Mouse (Mus musculus) thymus, postnatal 36 days (tissue): ENCODE data around the gene Gpr137.

Experiments
- DNase-seq, 2 experiments: peaks; one replicate each; pipeline ENCODE4 v3.0.0; 2022; ENCODE audit warnings: mixed read lengths in 2 of 2

The Gpr137 gene

DNA sequence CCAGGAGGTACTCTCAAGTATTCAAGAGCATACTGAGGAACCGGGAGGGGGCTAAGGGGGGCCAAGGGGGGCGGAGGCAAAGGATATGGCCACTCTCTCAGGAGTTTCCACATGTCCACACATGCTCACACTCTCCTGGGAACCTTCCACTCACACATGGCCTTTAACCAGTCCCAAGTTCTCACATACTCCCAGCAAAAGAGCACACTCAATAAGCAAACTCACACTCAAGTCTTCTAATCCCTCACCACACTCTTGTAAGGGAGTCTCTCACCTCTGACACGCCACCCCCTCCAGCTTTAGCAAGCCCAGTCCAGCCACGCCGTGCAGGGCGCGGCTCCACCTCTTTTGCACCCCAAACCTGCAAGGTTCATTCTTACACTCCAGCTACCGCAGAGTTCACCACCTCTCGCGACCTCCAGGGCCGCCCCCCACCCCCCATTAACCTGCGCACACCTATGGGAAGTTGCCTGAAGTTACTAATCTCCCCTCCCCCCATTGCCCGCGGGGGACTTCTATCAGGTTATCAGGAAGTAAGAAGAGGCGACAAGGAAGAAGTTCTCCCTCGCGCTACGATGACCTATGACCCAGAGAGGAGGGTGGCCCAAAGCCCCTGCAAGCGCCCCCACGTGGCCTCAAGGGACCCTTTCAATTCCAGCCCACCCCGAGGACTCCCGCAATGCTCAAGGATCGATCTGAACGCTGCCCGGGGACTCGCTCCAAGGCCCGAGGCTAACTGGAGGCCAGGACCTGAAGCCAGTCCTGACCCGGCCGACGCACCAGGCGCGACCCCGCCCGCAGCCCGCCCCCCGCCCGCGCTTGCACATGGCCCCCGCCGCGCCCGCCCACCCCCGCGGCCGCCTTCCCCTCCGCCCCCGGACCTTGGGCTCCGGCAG is 21.3 kb downstream of the Gpr137 start:
- peak; percentile 66 to 78 for DNase-seq

DNA sequence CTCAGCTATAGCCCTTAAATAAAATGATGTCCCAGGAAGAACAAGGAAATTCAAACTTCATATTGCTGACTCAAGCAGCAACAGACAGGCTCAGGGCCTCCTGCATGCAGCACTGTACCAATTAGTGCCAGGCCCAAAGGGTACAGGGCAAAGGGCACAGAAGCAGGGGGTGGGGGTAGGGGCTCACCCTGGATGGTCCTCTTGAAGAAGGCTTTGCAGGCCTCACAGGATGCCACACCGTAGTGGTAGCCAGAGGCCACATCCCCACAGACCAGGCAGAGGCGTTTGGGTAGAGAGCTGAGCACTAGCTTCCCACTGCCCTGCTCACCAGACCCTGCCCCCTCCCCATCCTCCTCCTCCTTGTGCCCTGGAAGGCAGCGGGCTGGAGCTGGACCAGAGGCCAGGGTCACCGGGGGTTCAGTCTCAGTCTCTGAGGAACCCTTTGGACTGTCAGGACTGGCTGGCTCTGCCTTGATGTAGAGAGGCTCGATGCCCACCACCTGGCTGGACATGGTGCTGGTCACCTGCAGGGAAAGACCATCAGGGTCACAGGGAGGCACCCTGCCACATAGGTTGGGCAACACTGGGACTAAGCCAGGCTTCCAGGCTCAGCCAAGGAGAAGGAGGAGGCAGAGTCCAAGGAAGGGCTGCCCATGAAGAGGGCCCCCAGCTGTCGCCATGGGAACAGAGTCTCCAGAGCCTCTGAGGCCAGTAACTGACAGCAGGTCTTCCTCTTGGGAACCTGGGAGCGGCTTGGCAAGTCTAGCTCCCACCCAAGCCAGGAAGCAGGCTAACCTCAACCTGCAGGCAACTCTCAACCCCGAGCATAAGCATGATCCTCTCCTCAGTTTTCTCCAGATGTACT is 22.2 kb downstream of the Gpr137 start:
- peak in 1 of 2 experiments; percentile 42 for DNase-seq

DNA sequence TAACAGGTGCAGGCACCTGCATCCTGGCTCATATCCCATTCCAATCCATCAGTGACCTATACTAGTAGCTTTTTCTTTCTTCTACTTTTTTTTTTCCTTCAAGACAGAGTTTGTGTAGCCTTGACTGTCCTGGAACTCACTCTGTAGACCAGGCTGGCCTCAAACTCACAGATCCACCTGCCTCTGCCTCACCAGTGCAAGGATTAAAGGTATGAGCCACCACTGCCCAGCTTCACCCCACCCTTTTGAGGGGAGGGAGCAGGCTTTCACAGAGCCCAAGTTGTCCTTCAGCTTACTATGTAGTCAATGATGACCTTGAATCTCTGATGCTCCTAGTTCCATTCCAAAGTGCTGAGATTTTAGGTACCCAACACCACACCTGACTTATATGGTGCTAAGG is 22.8 kb downstream of the Gpr137 start:
- DNase-seq: no peak

DNA sequence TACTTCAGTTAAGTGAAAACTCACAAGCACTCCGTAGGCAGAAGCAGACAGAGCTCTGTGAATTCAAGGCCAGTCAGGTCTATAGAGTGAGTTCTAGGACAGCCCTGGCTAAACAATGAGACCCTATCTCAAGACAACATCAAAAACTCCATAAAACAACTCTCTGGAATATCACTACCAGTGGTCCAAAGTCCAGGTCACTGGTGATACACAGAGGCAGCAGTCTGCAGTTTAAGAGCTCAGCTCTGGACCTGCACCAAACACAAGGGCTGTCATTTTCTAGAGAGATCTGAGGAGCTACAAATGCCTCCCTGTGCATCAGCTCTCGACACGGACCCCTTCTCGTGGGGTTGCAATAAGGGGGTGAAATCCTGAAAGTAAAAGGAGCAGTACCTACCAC is 24.0 kb downstream of the Gpr137 start:
- DNase-seq: no peak

DNA sequence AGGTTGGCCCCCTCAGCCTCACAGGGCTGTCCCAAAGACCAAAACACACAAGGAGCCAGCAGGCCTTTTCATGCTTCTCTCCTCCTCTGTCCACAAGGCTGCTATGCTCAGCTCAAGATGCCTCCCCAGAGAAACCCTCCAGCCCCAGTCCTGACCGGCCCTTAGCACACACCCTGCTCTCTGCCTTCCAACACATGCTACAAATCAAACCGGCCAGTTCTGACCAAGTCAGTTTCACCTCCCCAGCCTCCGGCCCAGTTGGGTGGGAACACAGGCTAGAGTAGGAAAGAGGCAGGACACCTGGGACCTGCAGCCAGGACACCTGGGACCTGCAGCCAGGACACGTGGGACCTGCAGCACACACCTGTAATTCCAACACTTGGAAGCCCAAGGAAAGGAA is 25.8 kb downstream of the Gpr137 start:
- DNase-seq: no peak

DNA sequence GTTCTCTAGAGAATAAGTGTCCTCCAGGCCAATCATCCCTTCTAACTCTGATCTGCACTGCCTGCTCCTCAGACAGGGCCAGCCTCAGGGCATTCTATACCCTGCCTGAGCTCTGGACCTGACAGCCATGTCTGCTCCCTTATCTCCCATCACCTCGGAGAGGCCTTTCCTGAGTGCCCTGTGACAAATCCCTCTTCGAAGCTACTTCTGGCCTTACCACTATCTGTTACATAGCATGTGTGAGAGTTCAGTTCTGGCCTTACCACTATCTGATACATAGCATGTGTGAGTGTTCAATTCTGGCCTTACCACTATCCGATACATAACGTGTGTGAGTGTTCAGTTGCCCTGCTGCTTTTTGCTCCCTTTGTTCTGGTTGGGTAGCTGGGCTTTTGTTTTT is 27.0 kb downstream of the Gpr137 start:
- no peak for DNase-seq

DNA sequence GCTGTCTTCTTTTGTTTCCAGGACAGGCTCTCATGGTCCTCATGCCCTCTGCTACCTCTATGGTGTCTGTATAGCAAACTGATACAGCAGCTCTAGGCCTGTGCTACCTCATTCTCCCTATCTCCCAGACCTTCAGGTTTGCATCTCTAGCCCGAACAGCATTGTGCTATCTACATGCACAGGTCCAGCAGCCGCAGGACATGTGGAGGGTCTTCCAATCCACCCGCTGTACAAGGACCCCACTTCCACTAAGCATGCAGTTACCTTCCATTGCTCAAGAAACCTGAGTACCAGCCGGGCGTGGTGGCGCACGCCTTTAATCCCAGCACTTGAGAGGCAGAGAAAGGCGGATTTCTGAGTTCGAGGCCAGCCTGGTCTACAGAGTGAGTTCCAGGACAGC is 27.7 kb downstream of the Gpr137 start:
- no peak for DNase-seq

DNA sequence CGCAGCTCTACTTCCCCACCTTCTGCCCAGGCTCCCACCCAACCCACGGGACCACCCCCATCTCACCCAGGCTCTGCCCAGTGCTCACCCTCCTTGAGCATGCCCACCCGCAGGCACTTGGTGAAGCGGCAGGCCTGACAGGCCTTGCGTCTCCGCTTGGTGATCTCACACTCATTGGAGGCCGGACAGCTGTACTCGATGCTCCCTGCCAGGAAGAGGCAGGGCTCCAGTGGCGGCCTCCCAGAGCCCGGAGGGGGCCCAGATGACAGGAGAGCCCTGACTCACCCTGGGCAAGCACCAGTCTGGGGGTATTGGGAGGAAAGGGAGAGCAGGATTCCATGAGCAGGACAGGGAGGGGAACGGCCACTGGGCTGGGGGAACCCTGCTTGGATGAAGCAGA is 28.3 kb downstream of the Gpr137 start:
- DNase-seq: peak in 1 of 2 experiments; percentile 13

DNA sequence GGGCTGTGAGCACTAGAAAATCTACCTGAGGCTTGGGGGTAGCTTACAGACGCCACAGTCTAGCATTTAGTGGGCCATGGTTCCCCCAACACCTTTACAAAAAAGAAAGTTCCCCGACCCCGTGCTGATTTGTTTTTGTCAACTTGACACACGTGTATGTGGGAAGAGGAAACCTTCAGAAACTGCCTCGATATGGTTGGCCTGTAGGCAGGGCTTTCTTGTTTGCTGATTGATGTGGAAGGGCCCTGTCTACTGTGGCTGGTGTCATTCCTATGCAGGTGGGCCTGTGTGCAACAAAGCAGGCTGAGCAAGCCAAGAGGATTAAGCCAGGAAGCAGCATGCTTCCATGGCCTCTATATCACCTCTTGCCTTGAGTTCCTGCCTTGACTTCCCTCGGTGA is 29.2 kb downstream of the Gpr137 start:
- peak in 1 of 2 experiments; percentile 22 for DNase-seq

DNA sequence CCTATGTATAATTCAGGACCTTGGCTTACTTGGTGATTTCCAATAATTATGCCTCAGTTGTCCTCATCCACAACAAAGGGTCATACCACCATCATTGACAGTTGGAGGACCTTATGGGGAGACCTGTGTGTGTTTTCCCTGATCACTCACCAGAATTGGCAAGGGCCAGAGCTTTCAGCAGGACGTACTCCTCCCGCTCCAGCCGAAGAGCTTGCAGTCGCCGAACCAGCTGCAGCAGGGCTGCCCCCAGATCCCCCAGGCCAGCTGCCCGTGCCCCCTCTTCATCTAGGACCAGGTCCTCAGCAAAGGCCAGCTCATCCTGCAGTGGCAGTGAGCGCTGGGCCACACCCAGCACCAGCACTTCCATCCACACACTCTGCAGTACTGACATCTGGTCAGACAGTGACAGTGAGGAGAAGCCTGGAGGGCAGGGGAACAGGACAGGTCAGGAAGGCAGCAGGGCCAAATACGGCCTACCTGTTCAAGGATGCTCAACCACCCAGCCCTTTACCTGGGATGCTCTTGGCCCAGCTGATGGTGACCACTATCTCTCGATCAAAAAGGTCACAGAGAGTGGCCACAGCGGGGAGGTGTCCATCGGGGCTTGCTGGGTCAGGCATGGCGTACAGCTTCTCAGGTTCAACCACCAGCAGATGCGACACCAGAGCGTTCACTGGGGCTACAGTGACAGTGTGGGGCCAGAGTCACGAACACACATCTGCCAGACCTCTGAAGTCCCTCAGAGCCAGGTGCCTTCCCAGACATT is 29.9 kb downstream of the Gpr137 start:
- DNase-seq: peak in 1 of 2 experiments; percentile 23

DNA sequence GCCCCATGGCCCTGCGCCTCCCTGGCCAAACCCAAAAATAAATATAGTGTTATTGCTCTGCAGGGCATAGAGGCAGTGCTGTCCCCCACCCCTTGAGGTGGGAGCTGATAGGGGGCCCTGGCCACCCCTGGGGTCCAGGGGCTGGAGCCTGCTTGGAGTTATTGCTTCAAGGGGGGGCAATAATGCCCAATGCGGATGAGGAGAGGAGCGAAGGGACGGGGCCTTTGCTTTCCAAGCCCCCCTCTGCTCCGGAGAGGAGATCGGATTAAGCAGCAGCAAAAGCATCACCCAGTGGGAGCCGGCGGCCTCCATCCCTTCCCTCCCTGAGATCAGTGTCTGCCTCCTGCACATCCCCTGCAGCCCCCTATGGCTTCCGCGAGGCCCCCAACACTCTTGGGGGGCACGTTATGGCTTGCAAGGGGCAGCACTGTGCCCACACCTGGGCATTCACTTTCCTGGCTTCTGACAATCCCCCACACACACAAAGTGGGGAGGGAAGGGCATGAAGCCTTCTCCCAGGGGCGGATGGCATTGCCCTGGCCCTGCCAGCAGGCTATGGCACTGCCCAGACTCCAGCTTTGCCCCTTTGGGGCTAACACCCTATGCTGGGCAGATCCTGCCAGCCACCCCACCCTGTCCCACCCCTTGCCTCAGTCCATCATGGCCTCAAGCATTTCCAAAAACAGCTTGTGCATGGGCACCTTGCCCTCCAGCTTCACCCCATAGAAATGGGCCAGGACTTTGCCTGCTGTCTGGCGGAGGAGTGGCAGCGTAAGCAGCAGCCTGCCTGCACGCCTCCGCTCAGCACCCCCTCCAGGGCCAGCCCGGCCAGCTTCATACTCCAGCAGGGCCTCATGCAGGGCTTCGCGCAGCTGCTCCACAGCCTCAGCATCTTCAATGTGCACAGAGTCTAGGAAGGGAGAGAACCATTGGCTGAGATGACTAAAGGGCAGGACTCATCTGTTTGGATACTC is 30.9 kb downstream of the Gpr137 start:
- peak in 1 of 2 experiments; percentile 32 for DNase-seq

DNA sequence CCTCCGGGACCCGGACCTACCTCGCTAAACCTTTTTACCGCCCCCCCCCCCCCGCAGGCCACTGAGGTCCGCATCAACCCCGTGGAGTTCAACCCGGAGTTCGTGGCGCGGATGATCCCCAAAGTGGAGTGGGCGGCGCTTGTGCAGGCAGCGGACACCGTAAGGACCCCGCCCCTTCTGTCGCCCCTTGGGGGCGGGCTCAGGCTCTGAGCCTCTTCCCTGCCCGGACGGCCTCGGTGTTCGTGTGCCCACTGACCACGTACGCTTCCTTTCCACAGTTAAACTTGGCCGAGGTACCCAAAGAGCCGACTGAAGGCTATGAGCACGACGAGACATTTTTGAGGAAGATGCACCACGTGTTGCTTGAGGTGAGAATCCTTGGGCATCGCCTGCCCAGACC is 32.0 kb downstream of the Gpr137 start:
- DNase-seq: peak; percentile 52 to 74

DNA sequence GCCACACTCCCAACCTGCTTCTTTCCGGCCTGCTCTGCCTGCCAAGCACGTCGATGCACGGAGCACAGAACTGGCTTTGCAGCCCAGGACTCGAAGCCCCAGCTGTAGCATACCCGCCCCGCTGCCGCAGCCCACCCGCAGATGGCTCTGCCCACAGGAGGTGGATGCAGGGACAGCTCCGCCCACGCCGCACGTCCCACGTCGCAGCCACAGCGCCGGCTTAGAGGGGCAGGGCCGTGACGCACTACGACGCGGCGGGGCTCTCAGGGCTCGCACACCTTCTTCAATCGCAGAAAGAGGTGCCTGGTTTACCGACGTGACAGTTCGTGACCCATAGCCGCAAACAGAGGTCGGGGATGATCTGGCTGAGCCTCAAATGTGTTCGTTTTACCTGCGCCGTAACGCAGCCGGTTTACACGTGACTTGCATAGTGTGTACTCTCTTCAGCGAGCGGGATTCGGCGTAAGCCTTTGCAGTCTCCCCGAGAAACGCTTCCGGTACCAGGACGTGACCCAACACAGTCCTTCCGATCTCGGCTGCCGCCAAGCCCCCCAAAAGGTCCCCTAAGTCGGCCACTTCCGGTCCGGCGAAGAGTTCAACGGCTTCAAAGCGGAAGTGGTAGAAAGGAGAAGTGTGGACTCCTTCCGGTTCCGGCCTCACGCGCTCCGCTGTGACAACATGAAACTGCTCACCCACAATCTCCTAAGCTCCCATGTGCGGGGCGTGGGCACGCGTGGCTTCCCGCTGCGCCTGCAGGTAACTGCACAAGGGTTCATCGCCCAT is 32.6 kb downstream of the Gpr137 start, which contains the start of the genes Trmt112 and Prdx5:
Gene Trmt112 (plus strand): TSS at position 192 of the 783 bp plus-strand sequence.
Gene Prdx5 (minus strand): TSS at position 600 of the 783 bp plus-strand sequence.
- DNase-seq: peak; percentile 89 to 95

DNA sequence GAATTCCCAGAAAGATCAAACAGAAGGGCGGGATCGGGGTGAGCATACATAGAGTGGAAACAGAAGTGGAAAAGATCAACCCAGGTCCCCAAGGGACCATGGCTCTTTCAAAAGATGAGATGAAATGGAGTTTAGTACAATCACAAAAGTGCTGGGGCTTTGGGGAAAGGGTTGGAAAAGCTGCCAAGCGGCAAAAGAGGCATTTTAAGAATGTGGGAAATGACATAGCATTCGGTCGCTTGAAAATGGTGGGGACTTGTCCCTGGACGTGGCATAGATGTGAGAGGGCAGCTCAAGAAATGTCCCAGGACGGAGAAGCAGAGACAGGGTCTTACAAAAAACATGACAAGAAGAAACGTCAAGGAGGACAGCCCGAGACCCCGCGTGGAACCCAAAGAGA is 33.3 kb downstream of the Gpr137 start:
- no peak for DNase-seq

DNA sequence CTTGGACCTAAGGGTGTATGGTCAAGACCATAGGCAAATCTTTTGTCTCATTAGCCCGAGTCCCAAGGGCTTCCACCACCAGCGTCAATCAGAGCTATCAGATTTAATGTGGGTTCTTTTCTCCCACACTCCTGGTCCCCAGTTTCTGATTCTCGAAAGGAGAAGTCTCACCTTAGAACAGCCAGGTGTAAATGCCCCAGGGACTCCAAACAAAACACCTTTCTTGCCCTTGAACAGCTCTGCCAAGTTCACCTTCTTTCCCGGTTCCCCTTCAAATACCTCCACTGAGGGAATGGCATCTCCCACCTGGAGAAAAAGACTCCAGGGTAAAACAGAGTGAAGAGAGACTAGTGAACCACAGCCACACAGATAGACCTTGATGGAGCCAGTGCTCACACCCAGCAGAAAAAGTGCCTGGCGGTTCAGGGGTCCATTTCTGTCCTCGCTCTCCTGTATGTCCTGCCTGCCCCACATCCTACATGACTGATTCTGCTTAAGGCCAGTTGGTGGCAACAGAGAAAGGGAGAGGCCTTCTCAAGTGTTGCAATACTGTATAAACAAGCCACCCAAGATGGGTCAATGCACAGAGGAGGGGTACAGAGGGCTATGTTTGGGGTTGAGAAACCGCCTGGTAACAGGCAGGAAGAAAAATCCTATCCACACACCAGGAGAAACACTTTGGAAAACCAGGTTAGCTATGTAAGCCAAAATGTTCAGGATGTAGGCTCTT is 34.3 kb downstream of the Gpr137 start:
- no peak for DNase-seq

DNA sequence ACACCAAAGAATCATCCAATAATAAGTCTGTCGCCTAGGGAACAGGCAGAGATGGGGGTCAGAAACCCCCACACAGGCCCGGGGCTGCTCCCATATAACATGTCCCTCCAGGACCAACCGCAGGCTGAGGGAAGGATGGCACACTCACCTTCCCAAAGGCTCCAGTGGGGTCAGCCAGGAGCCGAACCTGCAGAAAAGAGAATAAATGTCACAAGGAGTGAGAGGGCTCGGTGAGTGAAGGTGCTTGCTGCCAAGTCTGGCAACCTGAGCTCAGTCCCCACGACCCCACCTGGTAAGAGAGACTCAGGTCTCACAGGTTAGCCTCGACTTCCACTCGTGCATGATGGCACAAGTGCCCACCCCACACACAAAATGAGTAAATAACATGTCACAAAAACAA is 35.2 kb downstream of the Gpr137 start:
- DNase-seq: no peak

DNA sequence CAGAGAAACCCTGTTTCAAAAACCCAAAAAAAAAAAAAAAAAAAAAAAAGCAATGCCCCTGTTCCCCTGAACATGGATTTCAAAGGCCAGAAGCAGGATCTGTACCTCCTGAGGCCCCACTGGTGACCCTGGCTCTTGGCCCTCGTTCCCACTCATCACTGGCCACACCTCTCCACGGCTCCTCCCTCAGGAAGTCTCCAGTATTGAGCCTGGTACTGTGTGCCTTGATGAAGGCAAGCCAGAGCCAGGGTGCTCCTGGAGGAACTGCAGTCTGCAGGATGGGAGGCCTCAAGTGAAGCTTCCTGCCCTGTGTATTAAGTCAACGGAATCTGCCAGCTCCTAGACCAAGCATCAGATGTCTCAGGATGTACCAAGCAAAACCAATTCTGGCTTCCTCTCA is 36.1 kb downstream of the Gpr137 start:
- peak in 1 of 2 experiments; percentile 16 for DNase-seq

DNA sequence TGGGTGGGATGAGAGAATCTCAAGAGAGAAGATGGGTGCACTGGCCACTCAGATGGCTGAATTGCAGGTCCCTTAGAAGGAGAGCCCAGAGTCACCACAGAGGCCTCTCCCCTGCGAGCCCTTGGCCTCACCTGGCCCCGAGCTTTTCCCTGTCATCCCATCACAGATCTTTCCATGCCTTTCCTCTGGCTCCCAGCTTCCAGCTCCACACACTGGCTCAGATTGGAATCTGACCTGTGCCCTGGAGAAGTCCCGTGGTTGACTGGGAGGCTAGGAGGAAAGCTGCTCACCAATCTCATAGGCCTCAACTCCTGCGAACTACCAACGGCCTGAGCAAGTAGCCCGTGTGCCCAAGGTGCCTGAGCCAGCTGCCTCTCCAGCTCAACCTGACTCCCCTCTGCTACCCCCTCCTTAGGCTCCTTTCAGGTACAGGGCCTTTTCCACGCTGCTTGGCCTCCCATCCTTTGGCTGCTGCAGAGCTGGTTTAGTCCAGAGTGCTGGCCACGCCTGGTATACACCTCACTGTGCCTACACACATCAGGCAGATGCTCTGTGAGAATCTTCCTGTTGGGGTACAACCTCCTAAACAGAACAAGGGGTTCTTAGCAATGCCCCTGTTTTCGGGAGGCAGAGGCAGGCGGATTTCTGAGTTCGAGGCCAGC is 36.7 kb downstream of the Gpr137 start:
- DNase-seq: no peak

DNA sequence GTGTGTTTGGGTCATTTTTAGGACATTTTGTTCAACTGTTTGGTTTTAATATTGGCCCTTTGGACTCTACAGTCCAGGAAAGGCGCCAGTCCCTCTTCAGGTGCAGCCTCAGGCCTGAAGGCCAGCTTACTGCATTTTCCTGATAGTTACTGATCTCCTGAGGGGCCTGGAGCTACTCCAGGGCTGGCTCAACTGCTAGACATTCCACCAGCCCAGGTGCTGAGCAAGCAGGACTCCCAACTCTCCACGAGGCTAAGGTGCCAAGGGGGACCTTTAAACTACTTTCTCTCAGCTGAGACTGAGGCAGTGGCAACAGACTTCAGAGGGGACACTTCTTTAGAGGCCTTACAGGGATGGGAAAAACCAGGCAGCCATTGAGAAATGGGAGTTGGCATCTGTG is 37.4 kb downstream of the Gpr137 start:
- no peak for DNase-seq
